Mouse (Mus musculus) ovary, adult 18-20 months (tissue): ENCODE data around the gene Vstm4.

Experiments used
- DNase-seq: peaks from one replicate; pipeline ENCODE4 v3.0.0; 2022; ENCODE audit warnings: low spot score, mixed read lengths

Gene Vstm4

GRCm38 (mm10) chr14:32947512-32947911 is 91.0 kb downstream of the Vstm4 start:
- DNase-seq, result no peak

GRCm38 (mm10) chr14:32950312-32951301 is 94.1 kb downstream of the Vstm4 start:
- peak; percentile 16 for DNase-seq

- no peak for DNase-seq
Measured at GRCm38 (mm10) chr14:32956486-32956885, 99.9 kb downstream of the Vstm4 start.

- no peak for DNase-seq
Measured at GRCm38 (mm10) chr14:32958671-32959070, 102.1 kb downstream of the Vstm4 start.

GRCm38 (mm10) chr14:32960481-32960880 is 103.9 kb downstream of the Vstm4 start:
- peak; percentile 23 for DNase-seq

- DNase-seq, result no peak
Measured at GRCm38 (mm10) chr14:32964742-32965141, 108.2 kb downstream of the Vstm4 start.

GRCm38 (mm10) chr14:32970700-32971099 is 114.1 kb downstream of the Vstm4 start:
- DNase-seq, result no peak

- DNase-seq, result no peak
Measured at GRCm38 (mm10) chr14:32984176-32984738, 127.7 kb downstream of the Vstm4 start.

GRCm38 (mm10) chr14:32986659-32987058 is 130.1 kb downstream of the Vstm4 start:
- DNase-seq, result no peak
